Mouse (Mus musculus): Measurements from ENCODE around the gene Zmynd19. TPM values are rescaled to one million over a fixed set of nuclear protein-coding genes. Genes with fewer than 3 reads are reported as not detected.

Zmynd19 gene
- polyA plus RNA-seq, 1 experiment = 19.5 TPM

GRCm38 (mm10) chr2:24912589-24912988 is 37.0 kb upstream of the Zmynd19 start:
- Histone ChIP-seq H3K27ac (ENCODE audit: insufficient read depth, low read length) (no peak overlapping the region), H3K4me1 (ENCODE audit: control insufficient read depth, insufficient read depth, low read length) (peaks cover 2% of the 10 kb centered on the region; the same call in 1 of the 2 replicates), H3K4me3 (replicated peaks; ENCODE audit: insufficient read depth, low read depth, low read length) (no peak overlapping the region), H3K27me3 (ENCODE audit: control insufficient read depth, insufficient read depth, low read length) (no peaks in the 10 kb centered on the region)
- DNase-seq = no peak
- TF ChIP-seq POLR2A (IDR thresholded peaks at IDR 0.05; ENCODE audit: borderline replicate concordance, insufficient read depth, low read length) (no peak), CTCF (IDR thresholded peaks at IDR 0.05; ENCODE audit: borderline replicate concordance, insufficient read depth, low read depth, low read length) (no peak)

DNA sequence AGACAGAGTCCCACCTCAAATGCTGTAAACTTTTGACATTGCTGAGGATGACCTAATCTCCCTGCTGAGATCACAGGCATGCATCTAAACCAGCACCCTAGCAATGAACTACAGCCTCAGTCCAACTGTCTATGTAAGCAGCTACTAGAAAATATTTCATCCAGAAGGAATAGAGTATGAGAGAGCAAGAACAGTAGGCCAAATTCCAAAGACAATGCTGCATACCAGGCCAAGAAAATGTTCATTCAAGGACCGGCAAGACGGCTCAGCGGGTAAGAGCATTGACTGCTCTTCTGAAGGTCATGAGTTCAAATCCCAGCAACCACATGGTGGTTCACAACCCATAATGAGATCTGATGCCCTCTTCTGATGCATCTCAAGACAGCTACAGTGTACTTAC is 34.8 kb upstream of the Zmynd19 start:
- Histone ChIP-seq H3K4me1 (ENCODE audit: control insufficient read depth, insufficient read depth, low read length) (peaks cover 6% of the 10 kb centered on the region; the same call in 1 of the 2 replicates), H3K4me3 (replicated peaks; ENCODE audit: insufficient read depth, low read depth, low read length) (no peak overlapping the region), H3K27me3 (ENCODE audit: control insufficient read depth, insufficient read depth, low read length) (no peaks in the 10 kb centered on the region), H3K27ac (ENCODE audit: insufficient read depth, low read length) (no peak overlapping the region)
- WGBS = 32% methylated on average over 3 of the region's 3 CpGs
- no peak for DNase-seq
- TF ChIP-seq POLR2A (IDR thresholded peaks at IDR 0.05; ENCODE audit: borderline replicate concordance, insufficient read depth, low read length) = no peak
- TF ChIP-seq CTCF (IDR thresholded peaks at IDR 0.05; ENCODE audit: borderline replicate concordance, insufficient read depth, low read depth, low read length) = no peak

DNA sequence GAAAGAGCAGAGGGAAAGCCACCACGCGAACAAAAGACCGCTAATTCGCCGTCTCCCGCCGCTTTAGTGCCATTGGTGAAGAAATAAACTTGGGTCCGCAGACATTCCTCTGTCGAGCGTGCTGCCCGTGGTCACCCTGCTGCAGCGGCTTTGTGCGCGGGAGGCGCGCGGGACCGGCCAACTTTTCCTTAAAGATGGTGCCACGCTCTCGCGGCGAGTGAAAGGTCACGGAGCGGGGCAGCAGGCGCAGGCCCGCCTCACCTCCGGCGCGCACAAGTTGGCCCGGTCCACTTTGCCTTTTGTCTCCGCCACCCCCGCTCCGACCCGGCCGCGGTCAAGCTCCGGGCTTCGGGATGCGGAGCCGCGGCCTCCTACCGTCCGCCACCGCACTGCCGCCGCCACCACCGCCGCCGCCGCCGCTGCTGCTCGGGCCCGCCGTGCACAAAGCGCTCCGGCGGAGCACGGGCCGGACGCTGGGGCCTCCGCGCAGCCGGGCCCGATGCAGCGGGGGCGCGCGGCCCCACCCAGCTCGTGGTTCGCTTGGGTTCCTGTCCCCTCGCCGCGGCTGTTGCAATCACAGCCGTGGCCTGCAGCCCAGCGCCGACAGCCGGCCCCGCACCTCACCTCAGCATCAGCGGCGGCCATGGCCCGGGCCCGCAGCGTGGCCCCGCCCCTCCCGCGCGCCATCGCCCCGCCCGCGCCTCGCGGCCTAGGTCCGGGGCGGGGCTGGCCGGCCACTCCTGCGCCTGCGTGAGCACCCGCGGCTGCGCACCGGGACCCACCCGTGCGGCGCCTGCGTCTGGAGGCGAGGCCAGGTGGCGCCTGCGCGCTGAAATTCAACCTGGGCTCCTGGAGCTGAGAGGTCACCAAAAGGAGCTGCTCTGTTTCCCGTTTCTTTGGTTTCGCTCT is 30.4 kb upstream of the Zmynd19 start, which contains the start of gene Ehmt1:
Gene Ehmt1 (minus strand): TSS at position 685 of the 909 bp plus-strand sequence.
- Histone ChIP-seq H3K4me3 (replicated peaks; ENCODE audit: insufficient read depth, low read depth, low read length) (peak within 1 kb of the TSS; percentile 98), H3K4me1 (ENCODE audit: control insufficient read depth, insufficient read depth, low read length) (peaks cover 6% of the 10 kb centered on the region; the same call in 1 of the 2 replicates), H3K27me3 (ENCODE audit: control insufficient read depth, insufficient read depth, low read length) (no peaks in the 10 kb centered on the region), H3K27ac (ENCODE audit: insufficient read depth, low read length) (peak within 1 kb of the TSS; percentile 88)
- under 1% methylated on average over 108 of the region's 112 CpGs for WGBS
- DNase-seq = peak; percentile 95 to 96
- TF ChIP-seq POLR2A (IDR thresholded peaks at IDR 0.05; ENCODE audit: borderline replicate concordance, insufficient read depth, low read length) = peak; percentile 96
- no peak for TF ChIP-seq CTCF (IDR thresholded peaks at IDR 0.05; ENCODE audit: borderline replicate concordance, insufficient read depth, low read depth, low read length)

- 9% methylated on average over 8 of the region's 8 CpGs for WGBS
These were observed 29.8 kb upstream of the Zmynd19 start for GRCm38 (mm10) chr2:24919839-24920175.

GRCm38 (mm10) chr2:24923561-24923960 is 26.0 kb upstream of the Zmynd19 start:
- no peak overlapping the region for H3K4me3 ChIP-seq (replicated peaks; ENCODE audit: insufficient read depth, low read depth, low read length)
- no peak for DNase-seq
- WGBS = 39% methylated on average over 2 of the region's 2 CpGs
- H3K27ac ChIP-seq (ENCODE audit: insufficient read depth, low read length) = no peak overlapping the region
- TF ChIP-seq POLR2A (IDR thresholded peaks at IDR 0.05; ENCODE audit: borderline replicate concordance, insufficient read depth, low read length) (no peak), CTCF (IDR thresholded peaks at IDR 0.05; ENCODE audit: borderline replicate concordance, insufficient read depth, low read depth, low read length) (peak; percentile 33; the same call in 1 of the 2 replicates)
- no peaks in the 10 kb centered on the region for H3K27me3 ChIP-seq (ENCODE audit: control insufficient read depth, insufficient read depth, low read length)
- H3K4me1 ChIP-seq (ENCODE audit: control insufficient read depth, insufficient read depth, low read length) = peaks cover 3% of the 10 kb centered on the region; the same call in 1 of the 2 replicates

More at GRCm38 (mm10) chr2:24919839-24920175, 29.8 kb upstream of the Zmynd19 start:
- peak overlapping the region; percentile 66 for H3K27ac ChIP-seq (ENCODE audit: insufficient read depth, low read length)
- no peaks in the 10 kb centered on the region for H3K27me3 ChIP-seq (ENCODE audit: control insufficient read depth, insufficient read depth, low read length)
- TF ChIP-seq CTCF (IDR thresholded peaks at IDR 0.05; ENCODE audit: borderline replicate concordance, insufficient read depth, low read depth, low read length) (no peak), POLR2A (IDR thresholded peaks at IDR 0.05; ENCODE audit: borderline replicate concordance, insufficient read depth, low read length) (no peak)
- peaks cover 6% of the 10 kb centered on the region; the same call in 1 of the 2 replicates for H3K4me1 ChIP-seq (ENCODE audit: control insufficient read depth, insufficient read depth, low read length)
- peak overlapping the region; percentile 82 for H3K4me3 ChIP-seq (replicated peaks; ENCODE audit: insufficient read depth, low read depth, low read length)
- no peak for DNase-seq

GRCm38 (mm10) chr2:24925284-24925683 is 24.3 kb upstream of the Zmynd19 start:
- no peak for DNase-seq
- Histone ChIP-seq H3K4me1 (ENCODE audit: control insufficient read depth, insufficient read depth, low read length) (peaks cover 3% of the 10 kb centered on the region; the same call in 1 of the 2 replicates), H3K4me3 (replicated peaks; ENCODE audit: insufficient read depth, low read depth, low read length) (no peak overlapping the region), H3K27me3 (ENCODE audit: control insufficient read depth, insufficient read depth, low read length) (no peaks in the 10 kb centered on the region), H3K27ac (ENCODE audit: insufficient read depth, low read length) (no peak overlapping the region)
- WGBS = 81% methylated on average over 8 of the region's 8 CpGs
- TF ChIP-seq CTCF (IDR thresholded peaks at IDR 0.05; ENCODE audit: borderline replicate concordance, insufficient read depth, low read depth, low read length) = no peak
- TF ChIP-seq POLR2A (IDR thresholded peaks at IDR 0.05; ENCODE audit: borderline replicate concordance, insufficient read depth, low read length) = no peak

DNA sequence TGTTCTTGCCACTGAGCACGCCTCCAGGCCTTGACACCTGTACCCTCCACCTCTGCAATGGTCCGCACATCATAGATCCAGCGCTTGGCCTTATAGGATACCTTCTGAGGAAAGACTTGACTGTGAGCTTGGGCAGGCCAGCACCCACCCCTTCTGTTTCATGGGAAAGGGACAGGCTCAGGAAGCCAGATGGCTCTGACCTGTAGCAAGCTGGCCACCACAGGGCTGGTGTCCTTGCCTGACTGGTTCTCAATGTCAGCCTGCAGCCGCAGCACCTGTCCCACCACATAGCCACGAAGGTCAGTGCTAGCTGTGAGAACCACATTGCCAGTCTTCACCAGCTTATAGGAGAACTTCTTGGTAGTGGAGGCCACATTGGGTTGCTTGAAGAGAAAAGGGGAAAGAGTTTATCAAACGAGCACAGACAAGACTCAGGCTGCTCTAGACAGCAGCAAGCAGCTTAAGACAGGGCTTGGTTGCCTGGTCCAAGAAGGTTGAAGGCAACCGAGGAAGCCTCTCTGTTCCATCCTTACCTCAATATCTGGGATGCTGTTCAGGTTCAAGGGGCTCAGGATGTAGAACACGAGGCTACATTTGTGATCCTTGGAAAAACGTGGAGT is 23.1 kb upstream of the Zmynd19 start:
- H3K4me1 ChIP-seq (ENCODE audit: control insufficient read depth, insufficient read depth, low read length) = peaks cover 3% of the 10 kb centered on the region; the same call in 1 of the 2 replicates
- no peak for DNase-seq
- H3K4me3 ChIP-seq (replicated peaks; ENCODE audit: insufficient read depth, low read depth, low read length) = no peak overlapping the region
- no peaks in the 10 kb centered on the region for H3K27me3 ChIP-seq (ENCODE audit: control insufficient read depth, insufficient read depth, low read length)
- no peak overlapping the region for H3K27ac ChIP-seq (ENCODE audit: insufficient read depth, low read length)
- TF ChIP-seq CTCF (IDR thresholded peaks at IDR 0.05; ENCODE audit: borderline replicate concordance, insufficient read depth, low read depth, low read length) = no peak
- TF ChIP-seq POLR2A (IDR thresholded peaks at IDR 0.05; ENCODE audit: borderline replicate concordance, insufficient read depth, low read length) = no peak
- WGBS = 78% methylated on average over 9 of the region's 9 CpGs
